Mouse (Mus musculus): Measurements from ENCODE around the gene Gm3542. TPM values are rescaled to one million over a fixed set of nuclear protein-coding genes. Genes with fewer than 3 reads are reported as not detected.
"Not testable (repeated sequence)": the region's sequence is repeated elsewhere in the genome, so short reads cannot be mapped to it uniquely, and the experiment has no call there.

Gene Gm3542
- polyA plus RNA-seq (2011; ENCODE audit: insufficient read length, low read depth, missing spikeins) = not detected in 2 replicates

GRCm38 (mm10) chr14:5334828-5335227 lies at the start of gene Gm3542:
Gene Gm3542, minus strand, starts transcription at chr14:5334928.
- not testable (repeated sequence) for H3K4me3 ChIP-seq (ENCODE audit: insufficient read depth, low read length); H3K27ac ChIP-seq (ENCODE audit: insufficient read depth, low read length); H3K4me1 ChIP-seq (ENCODE audit: control insufficient read depth, insufficient read depth, low read length)

Other genes with a start within 250 kb of the Gm3542 start
- not detected in 2 replicates for gene Gm8279, start 203.4 kb downstream of the Gm3542 start, polyA plus RNA-seq (2011; ENCODE audit: insufficient read length, low read depth, missing spikeins)
- gene Gm3317, start 170.4 kb downstream of the Gm3542 start, polyA plus RNA-seq (2011; ENCODE audit: insufficient read length, low read depth, missing spikeins) = not detected in 2 replicates
- not detected in 2 replicates for gene Gm8271, start 149.1 kb downstream of the Gm3542 start, polyA plus RNA-seq (2011; ENCODE audit: insufficient read length, low read depth, missing spikeins)
- gene Gm3526, start 74.3 kb downstream of the Gm3542 start, polyA plus RNA-seq (2011; ENCODE audit: insufficient read length, low read depth, missing spikeins) = not detected in 2 replicates
- gene Gm3500, start 54.1 kb upstream of the Gm3542 start, polyA plus RNA-seq (2011; ENCODE audit: insufficient read length, low read depth, missing spikeins) = not detected in 2 replicates
- gene Gm3194, start 120.5 kb upstream of the Gm3542 start, polyA plus RNA-seq (2011; ENCODE audit: insufficient read length, low read depth, missing spikeins) = not detected in 2 replicates
- gene Gm8246, start 142.9 kb upstream of the Gm3542 start, polyA plus RNA-seq (2011; ENCODE audit: insufficient read length, low read depth, missing spikeins) = not detected in 2 replicates
- gene Gm3187, start 149.3 kb upstream of the Gm3542 start, polyA plus RNA-seq (2011; ENCODE audit: insufficient read length, low read depth, missing spikeins) = not detected in 2 replicates
- gene Gm3488, start 166.7 kb upstream of the Gm3542 start, polyA plus RNA-seq (2011; ENCODE audit: insufficient read length, low read depth, missing spikeins) = not detected in 2 replicates
- not detected in 2 replicates for gene Gm3532, start 203.6 kb upstream of the Gm3542 start, polyA plus RNA-seq (2011; ENCODE audit: insufficient read length, low read depth, missing spikeins)

All from embryonic fibroblast, embryonic 13.5 days (primary cell).